Mouse (Mus musculus) gastrocnemius, adult 18-20 months (tissue): ENCODE measurements around the gene Hrc. TPM values are rescaled to one million over a fixed set of nuclear protein-coding genes. Genes with fewer than 3 reads are reported as not detected.

Experiments used
- DNase-seq: peaks from one replicate; pipeline ENCODE4 v3.0.0; 2021; ENCODE audit warnings: low spot score
- total RNA-seq, 2 experiments: library from RNA; stranded (reverse); gene quantifications; 2 replicates each; pipeline ENCODE4 v1.2.3; 2021

Hrc gene
- total RNA-seq, 2 experiments from 2014 or later: 877 to 904 TPM

- DNase-seq: no peak
These were observed 28.9 kb downstream of the Hrc start for GRCm38 (mm10) chr7:45363983-45364382.

GRCm38 (mm10) chr7:45365742-45366651, 30.9 kb downstream of the Hrc start:
- DNase-seq: peak; percentile 50

GRCm38 (mm10) chr7:45366652-45367019, 31.5 kb downstream of the Hrc start, which contains the start of gene Ppfia3:
TSS of gene Ppfia3 (minus strand) at chr7:45367019.
- no peak for DNase-seq

- peak; percentile 97 for DNase-seq
These were observed 32.2 kb downstream of the Hrc start for GRCm38 (mm10) chr7:45367020-45367880.

- no peak for DNase-seq
These were observed 33.1 kb downstream of the Hrc start for GRCm38 (mm10) chr7:45368178-45368577.

- no peak for DNase-seq
These were observed 34.1 kb downstream of the Hrc start for GRCm38 (mm10) chr7:45369022-45369745.

GRCm38 (mm10) chr7:45369836-45370474, 34.9 kb downstream of the Hrc start:
- no peak for DNase-seq

- DNase-seq: peak; percentile 84
These were observed 35.6 kb downstream of the Hrc start, which contains the start of gene Lin7b for GRCm38 (mm10) chr7:45370475-45371311. TSS of gene Lin7b (minus strand) at chr7:45370583.

- DNase-seq: no peak
These were observed 37.3 kb downstream of the Hrc start for GRCm38 (mm10) chr7:45372371-45372770.

GRCm38 (mm10) chr7:45374620-45375019, 39.5 kb downstream of the Hrc start:
- DNase-seq: no peak

GRCm38 (mm10) chr7:45376057-45376456, 41.0 kb downstream of the Hrc start:
- DNase-seq: no peak

- no peak for DNase-seq
These were observed 51.0 kb downstream of the Hrc start for GRCm38 (mm10) chr7:45386077-45386476.

Other genes starting within 250 kb of the Hrc start
- gene Rcn3, start 243.1 kb upstream of the Hrc start, total RNA-seq: 10 to 100 TPM in 1 of 2 experiments, 1 to 10 TPM in 1; 8.0 to 12.5 TPM
- 10 to 100 TPM; 27.4 to 29.1 TPM for gene Fcgrt, start 231.4 kb upstream of the Hrc start, total RNA-seq
- 100 to 1,000 TPM; 490 to 529 TPM for gene Rps11, start 210.9 kb upstream of the Hrc start, total RNA-seq
- gene Rpl13a, start 206.5 kb upstream of the Hrc start, total RNA-seq: 100 to 1,000 TPM; 643 to 706 TPM
- 1 to 10 TPM in 1 of 2 experiments, not detected in 1; 1.2 TPM for gene Gm45713, start 199.1 kb upstream of the Hrc start, total RNA-seq
- gene Flt3l, start 198.9 kb upstream of the Hrc start, total RNA-seq: 1 to 10 TPM; 1.8 to 3.0 TPM
- gene Pih1d1, start 181.0 kb upstream of the Hrc start, total RNA-seq: 10 to 100 TPM; 34.2 to 34.5 TPM
- 10 to 100 TPM; 10.6 to 12.8 TPM for gene Aldh16a1, start 180.7 kb upstream of the Hrc start, total RNA-seq
- under 1 TPM; 0.14 to 0.17 TPM for gene Slc17a7, start 171.3 kb upstream of the Hrc start, total RNA-seq
- not detected for gene Gfy, start 155.7 kb upstream of the Hrc start, total RNA-seq
- not detected for gene Pth2, start 154.3 kb upstream of the Hrc start, total RNA-seq
- not detected for gene Ccdc155, start 130.4 kb upstream of the Hrc start, total RNA-seq
- not detected for gene Dkkl1, start 123.1 kb upstream of the Hrc start, total RNA-seq
- gene Tead2, start 119.5 kb upstream of the Hrc start, total RNA-seq: 1 to 10 TPM; 1.2 to 1.3 TPM
- 1 to 10 TPM; 1.1 to 1.2 TPM for gene Cd37, start 96.2 kb upstream of the Hrc start, total RNA-seq
- not detected for gene Slc6a16, start 94.2 kb upstream of the Hrc start, total RNA-seq
- not detected for gene Slc6a21, start 57.8 kb upstream of the Hrc start, total RNA-seq
- 10 to 100 TPM; 25.9 to 31.3 TPM for gene Trpm4, start 1.5 kb upstream of the Hrc start, total RNA-seq
- under 1 TPM; 0.11 to 0.21 TPM for gene Ppfia3, start 31.7 kb downstream of the Hrc start, total RNA-seq
- not detected for gene Lin7b, start 35.3 kb downstream of the Hrc start, total RNA-seq
- 10 to 100 TPM; 60.3 to 65.4 TPM for gene Snrnp70, start 60.5 kb downstream of the Hrc start, total RNA-seq
- 10 to 100 TPM; 83.7 to 93.5 TPM for gene Kcna7, start 70.4 kb downstream of the Hrc start, total RNA-seq
- 1 to 10 TPM; 4.3 to 4.7 TPM for gene Ntf5, start 78.4 kb downstream of the Hrc start, total RNA-seq
- gene Lhb, start 85.5 kb downstream of the Hrc start, total RNA-seq: under 1 TPM; 0.47 to 0.59 TPM
- gene Gys1, start 99.6 kb downstream of the Hrc start, total RNA-seq: 100 to 1,000 TPM; 321 to 326 TPM
- gene Ruvbl2, start 102.8 kb downstream of the Hrc start, total RNA-seq: 10 to 100 TPM; 26.6 to 27.9 TPM
- 100 to 1,000 TPM; 109 to 151 TPM for gene Ftl1, start 124.6 kb downstream of the Hrc start, total RNA-seq
- 10 to 100 TPM; 14.2 to 16.6 TPM for gene Bax, start 131.6 kb downstream of the Hrc start, total RNA-seq
- gene Tulp2, start 146.6 kb downstream of the Hrc start, total RNA-seq: not detected
- gene Gm45808, start 151.5 kb downstream of the Hrc start, total RNA-seq: 1 to 10 TPM; 8.1 to 9.6 TPM
- gene Dhdh, start 153.5 kb downstream of the Hrc start, total RNA-seq: 10 to 100 TPM; 22.6 to 22.9 TPM
- gene Nucb1, start 175.1 kb downstream of the Hrc start, total RNA-seq: 10 to 100 TPM; 63.3 to 68.6 TPM
- gene Ppp1r15a, start 191.0 kb downstream of the Hrc start, total RNA-seq: 10 to 100 TPM; 28.6 to 63.5 TPM
- gene Plekha4, start 191.0 kb downstream of the Hrc start, total RNA-seq: 1 to 10 TPM; 5.2 to 5.3 TPM
- gene Hsd17b14, start 219.6 kb downstream of the Hrc start, total RNA-seq: 1 to 10 TPM in 1 of 2 experiments, under 1 TPM in 1; 0.91 to 1.9 TPM
- gene Bcat2, start 234.9 kb downstream of the Hrc start, total RNA-seq: 10 to 100 TPM; 95.0 to 98.1 TPM